Mouse (Mus musculus): ENCODE data around the gene Gpr83.
"Not testable (repeated sequence)": the region's sequence is repeated elsewhere in the genome, so short reads cannot be mapped to it uniquely, and the experiment has no call there.

The Gpr83 gene

GRCm38 (mm10) chr9:14870377-14870776, 10.4 kb downstream of the Gpr83 start:
- DNase-seq = no peak

GRCm38 (mm10) chr9:14870802-14871201, 10.8 kb downstream of the Gpr83 start:
- DNase-seq = no peak

- DNase-seq = no peak
Observed at GRCm38 (mm10) chr9:14871536-14871935, 11.5 kb downstream of the Gpr83 start.

GRCm38 (mm10) chr9:14872181-14872930, 12.3 kb downstream of the Gpr83 start:
- no peak for DNase-seq

GRCm38 (mm10) chr9:14875743-14876507, 15.9 kb downstream of the Gpr83 start:
- no peak for DNase-seq

GRCm38 (mm10) chr9:14876566-14876965, 16.6 kb downstream of the Gpr83 start:
- DNase-seq = not testable (repeated sequence)

GRCm38 (mm10) chr9:14884641-14885040, 24.6 kb downstream of the Gpr83 start:
- DNase-seq = no peak

- no peak for DNase-seq
Observed at GRCm38 (mm10) chr9:14885151-14885550, 25.1 kb downstream of the Gpr83 start.

- DNase-seq = no peak
Observed at GRCm38 (mm10) chr9:14885954-14886353, 25.9 kb downstream of the Gpr83 start.

GRCm38 (mm10) chr9:14887787-14888382, 27.9 kb downstream of the Gpr83 start:
- DNase-seq = no peak

GRCm38 (mm10) chr9:14888671-14889070, 28.7 kb downstream of the Gpr83 start:
- no peak for DNase-seq

- DNase-seq = no peak
Observed at GRCm38 (mm10) chr9:14890699-14891098, 30.7 kb downstream of the Gpr83 start.

GRCm38 (mm10) chr9:14891891-14892290, 31.9 kb downstream of the Gpr83 start:
- DNase-seq = no peak

GRCm38 (mm10) chr9:14893388-14893787, 33.4 kb downstream of the Gpr83 start:
- no peak for DNase-seq

GRCm38 (mm10) chr9:14894628-14895027, 34.6 kb downstream of the Gpr83 start:
- no peak for DNase-seq

GRCm38 (mm10) chr9:14895237-14895835, 35.3 kb downstream of the Gpr83 start:
- no peak for DNase-seq

- DNase-seq = no peak
Observed at GRCm38 (mm10) chr9:14897102-14897501, 37.1 kb downstream of the Gpr83 start.

- no peak for DNase-seq
Observed at GRCm38 (mm10) chr9:14901757-14902156, 41.7 kb downstream of the Gpr83 start.

- no peak for DNase-seq
Observed at GRCm38 (mm10) chr9:14902416-14902815, 42.4 kb downstream of the Gpr83 start.

GRCm38 (mm10) chr9:14903006-14903405, 43.0 kb downstream of the Gpr83 start:
- no peak for DNase-seq

GRCm38 (mm10) chr9:14903581-14904378, 43.8 kb downstream of the Gpr83 start, which contains the start of gene Izumo1r:
TSS of gene Izumo1r (minus strand) at chr9:14903949.
- DNase-seq = peak in 1 of 2 experiments; percentile 28

GRCm38 (mm10) chr9:14904741-14905475, 44.9 kb downstream of the Gpr83 start:
- DNase-seq = no peak

All from kidney, postnatal 4 days (tissue).